7 mouse cellular contexts compared by ENCODE assay signal in genomic region chr10:77624570-77624995, GRCm38 (mm10). TPM values are rescaled to one million over a fixed set of nuclear protein-coding genes. Genes with fewer than 3 reads are reported as not detected.
DNase-seq lines count a peak whose midpoint lies in the region; ATAC-seq lines count a peak whose summit lies in the region.

No protein-coding gene starts in this region.

- peak overlapping the region; percentile 92 for H3K27ac ChIP-seq in embryonic facial prominence, embryonic 15.5 days (replicated peaks)

- intact Hi-C loops in left cerebral cortex, postnatal 4 days (cut with DNase I), result no loop called here
- intact Hi-C loops in heart, postnatal 10 days (cut with DNase I), result loop anchor here (5.0 to 10.0 kb wide), 3 partner anchors 42 to 540 kb away; partner anchors contain the start of genes D10Jhu81e, Fam207a and Pttg1ip

- ATAC-seq in embryonic facial prominence, embryonic 15.5 days (ENCODE audit: insufficient number of reproducible peaks, low FRiP score, low TSS enrichment, low read depth), result peak; percentile 39; the same call in 1 of the 2 replicates
- ATAC-seq in activated CD4-positive, CD25-positive, alpha-beta regulatory T cell, adult 4 months, result no peak

- H3K4me3 ChIP-seq in embryonic facial prominence, embryonic 15.5 days (replicated peaks), result no peak overlapping the region

- no peaks in the 10 kb centered on the region for H3K27me3 ChIP-seq in embryonic facial prominence, embryonic 15.5 days

- H3K4me1 ChIP-seq in embryonic facial prominence, embryonic 15.5 days, result peaks cover 41% of the 10 kb centered on the region

- H3K9me3 ChIP-seq in embryonic facial prominence, embryonic 15.5 days (replicated peaks), result no peaks in the 10 kb centered on the region

- WGBS in embryonic facial prominence, embryonic 15.5 days, result 45% methylated on average over 7 of the region's 7 CpGs

- peak; percentile 52 to 68 for DNase-seq in left cerebral cortex, adult 18-20 months (ENCODE audit: low spot score in 2 of 2)
- DNase-seq in left cerebral cortex, postnatal 4 days, result no peak
- DNase-seq in heart, postnatal 10 days, result peak; percentile 73 to 77
- peak; percentile 78 to 89 for DNase-seq in lung, adult 18-20 months
- DNase-seq in T-cell, adult 2 months (ENCODE audit: low spot score), result no peak

- no peaks in the 10 kb centered on the region for H3K36me3 ChIP-seq in embryonic facial prominence, embryonic 15.5 days

- 0 out of 2 replicates have a peak overlapping the region, but pooled peaks have one; percentile 15 for H3K4me2 ChIP-seq in embryonic facial prominence, embryonic 15.5 days (replicated peaks)

- peak overlapping the region; percentile 9; the same call in 1 of the 2 replicates for H3K9ac ChIP-seq in embryonic facial prominence, embryonic 15.5 days

RNA-seq across cellular contexts. Expression of gene Ube2g2, which starts 2.5 kb away (rescaled TPM):
- total RNA-seq in left cerebral cortex, adult 18-20 months (2021), result 10 to 100 TPM; 46.1 to 53.8 TPM
- 10 to 100 TPM; 45.1 to 47.6 TPM for total RNA-seq in left cerebral cortex, postnatal 4 days (2021)
- 92.2 and 102 TPM in 2 replicates for polyA plus RNA-seq in embryonic facial prominence, embryonic 15.5 days (2015; fragmentation: Nextera tagmentation; extraction: Ambion mirVana)
- total RNA-seq in heart, postnatal 10 days (2021), result 10 to 100 TPM; 57.7 to 68.8 TPM
- 10 to 100 TPM; 36.5 to 39.3 TPM for polyA plus RNA-seq in activated CD4-positive, CD25-positive, alpha-beta regulatory T cell, adult 4 months (2017; shearing (Covaris generic))

RNA-seq across cellular contexts. Expression of gene Gm49325, which starts 18.6 kb away (rescaled TPM):
- total RNA-seq in left cerebral cortex, adult 18-20 months (2021), result 10 to 100 TPM; 12.9 to 13.0 TPM
- 10 to 100 TPM in 1 of 2 experiments, not detected in 1; 21.0 TPM for total RNA-seq in left cerebral cortex, postnatal 4 days (2021)
- polyA plus RNA-seq in embryonic facial prominence, embryonic 15.5 days (2015; fragmentation: Nextera tagmentation; extraction: Ambion mirVana), result 3.1 TPM in 1 of 2 replicates, not detected in the other
- 10 to 100 TPM; 12.2 to 13.5 TPM for total RNA-seq in heart, postnatal 10 days (2021)
- polyA plus RNA-seq in activated CD4-positive, CD25-positive, alpha-beta regulatory T cell, adult 4 months (2017; shearing (Covaris generic)), result 1 to 10 TPM in 1 of 2 experiments, not detected in 1; 6.5 TPM

RNA-seq across cellular contexts. Expression of gene Sumo3, which starts 18.7 kb away (rescaled TPM):
- total RNA-seq in left cerebral cortex, adult 18-20 months (2021), result 100 to 1,000 TPM; 165 to 172 TPM
- 100 to 1,000 TPM; 175 to 189 TPM for total RNA-seq in left cerebral cortex, postnatal 4 days (2021)
- polyA plus RNA-seq in embryonic facial prominence, embryonic 15.5 days (2015; fragmentation: Nextera tagmentation; extraction: Ambion mirVana), result 323 and 339 TPM in 2 replicates
- 10 to 100 TPM; 68.3 to 79.2 TPM for total RNA-seq in heart, postnatal 10 days (2021)
- polyA plus RNA-seq in activated CD4-positive, CD25-positive, alpha-beta regulatory T cell, adult 4 months (2017; shearing (Covaris generic)), result 10 to 100 TPM; 75.5 to 83.8 TPM

RNA-seq across cellular contexts. Expression of gene Pttg1ip, which starts 43.1 kb away (rescaled TPM):
- 10 to 100 TPM; 67.0 to 72.0 TPM for total RNA-seq in left cerebral cortex, adult 18-20 months (2021)
- total RNA-seq in left cerebral cortex, postnatal 4 days (2021), result 10 to 100 TPM; 54.7 to 62.7 TPM
- 135 and 136 TPM in 2 replicates for polyA plus RNA-seq in embryonic facial prominence, embryonic 15.5 days (2015; fragmentation: Nextera tagmentation; extraction: Ambion mirVana)
- 100 to 1,000 TPM; 134 to 148 TPM for total RNA-seq in heart, postnatal 10 days (2021)
- polyA plus RNA-seq in activated CD4-positive, CD25-positive, alpha-beta regulatory T cell, adult 4 months (2017; shearing (Covaris generic)), result 10 to 100 TPM; 85.6 to 92.6 TPM

Comparison
In these comparisons a context has a peak if more than half of its experiments do, and no peak if none do; other contexts are left out.
1. DNase-seq: peak in left cerebral cortex, adult 18-20 months (2 of 2), heart, postnatal 10 days (2 of 2) and lung, adult 18-20 months (2 of 2); none in left cerebral cortex, postnatal 4 days (single experiment) and T-cell, adult 2 months (single experiment).